Mouse (Mus musculus): ENCODE measurements around the gene Map1s. TPM values are rescaled to one million over a fixed set of nuclear protein-coding genes. Genes with fewer than 3 reads are reported as not detected.
A peak's percentile ranks its signal among the peaks of the same experiment; 100 is the strongest.

Map1s gene
- total RNA-seq, 2 experiments from 2014 or later = 10.6 to 11.2 TPM

DNA sequence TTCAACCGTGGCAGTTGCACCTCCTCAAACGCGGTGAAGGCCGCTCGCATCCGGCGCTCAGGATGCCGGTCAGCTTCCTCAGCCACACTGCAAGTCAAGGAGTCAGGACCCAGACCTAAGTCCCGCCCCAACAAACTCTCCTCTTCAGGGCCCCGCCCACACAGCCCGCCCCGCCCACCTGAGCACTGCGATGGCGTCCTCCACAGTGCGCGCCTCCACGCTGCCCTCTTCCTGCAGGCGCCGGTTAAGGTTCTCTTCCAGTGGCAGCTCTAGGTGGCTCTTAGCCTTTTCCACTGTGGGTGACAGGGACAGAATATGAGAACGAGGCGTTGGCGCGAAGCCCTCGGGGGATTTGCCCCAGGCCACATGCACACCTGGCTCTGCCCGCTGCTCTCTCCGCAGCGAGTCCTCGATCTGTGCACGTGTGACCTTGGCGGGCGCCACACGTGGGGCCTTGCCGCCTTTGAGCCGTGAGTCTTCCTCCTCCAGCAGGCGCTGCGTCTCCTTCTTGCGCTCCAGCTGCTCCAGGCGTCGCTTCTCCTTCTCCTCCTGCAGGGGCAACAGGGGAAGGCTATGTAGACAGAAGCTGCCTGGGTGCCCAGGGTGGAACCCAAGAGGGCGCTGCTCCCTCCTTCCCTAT is 37.1 kb upstream of the Map1s start:
- H3K4me3 ChIP-seq = no peak overlapping the region
- intact Hi-C loops (cut with DNase I) = loop anchor here (1.0 to 2.0 kb wide), 2 partner anchors 24 to 48 kb away; no protein-coding TSS in a partner anchor
- TF ChIP-seq CTCF (IDR thresholded peaks at IDR 0.05) = no peak
- DNase-seq = no peak
- H3K27ac ChIP-seq = no peak overlapping the region

DNA sequence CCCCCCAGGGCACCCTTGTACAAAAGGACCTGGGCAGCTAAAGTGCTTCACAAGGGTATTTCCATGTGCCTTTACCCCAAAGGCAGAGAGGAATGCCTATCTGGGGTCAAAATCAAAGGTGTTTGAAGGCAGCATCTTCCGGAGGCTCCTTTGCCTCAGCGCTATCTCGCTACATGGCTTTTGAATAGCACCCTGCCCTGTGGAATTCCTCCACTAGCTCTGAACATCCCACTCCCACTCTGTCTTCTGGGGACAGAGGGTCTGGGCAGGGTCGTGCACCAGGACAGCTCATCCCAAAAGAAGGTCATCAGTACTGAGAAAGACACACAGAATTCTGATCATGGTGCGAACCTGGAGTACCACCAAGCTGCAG is 36.5 kb upstream of the Map1s start:
- H3K4me3 ChIP-seq = no peak overlapping the region
- DNase-seq = no peak
- H3K27ac ChIP-seq = no peak overlapping the region
- no peak for TF ChIP-seq CTCF (IDR thresholded peaks at IDR 0.05)
- intact Hi-C loops (cut with DNase I) = loop anchor here (1.0 to 2.0 kb wide), 2 partner anchors 25 to 48 kb away; no protein-coding TSS in a partner anchor

DNA sequence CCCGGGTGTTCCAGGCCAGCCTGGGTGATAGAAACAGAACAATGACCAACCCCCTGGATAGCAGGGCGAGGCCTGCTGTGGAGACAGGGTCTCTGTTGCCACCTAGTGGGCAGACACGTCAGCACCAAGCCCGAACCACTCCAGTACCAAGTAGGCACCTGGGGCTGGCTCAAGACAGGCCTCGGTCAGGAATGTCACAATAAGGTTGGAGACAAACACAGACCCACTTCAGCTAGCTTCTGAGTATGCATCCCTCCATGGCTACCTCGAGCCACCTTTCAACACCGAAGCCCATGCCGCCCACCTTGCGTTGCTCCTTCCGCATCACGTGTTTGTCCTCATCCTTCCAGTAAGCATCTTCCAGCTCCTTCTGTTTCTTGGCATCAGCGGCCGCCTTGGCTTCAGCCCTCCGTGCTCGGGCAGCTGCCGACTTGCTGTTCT is 36.1 kb upstream of the Map1s start:
- intact Hi-C loops (cut with DNase I) = loop anchor here (1.0 to 2.0 kb wide), 2 partner anchors 25 to 49 kb away; no protein-coding TSS in a partner anchor
- Histone ChIP-seq H3K27ac (no peak overlapping the region), H3K4me3 (no peak overlapping the region)
- peak; percentile 82 for DNase-seq
- TF ChIP-seq CTCF (IDR thresholded peaks at IDR 0.05) = peak; percentile 95

DNA sequence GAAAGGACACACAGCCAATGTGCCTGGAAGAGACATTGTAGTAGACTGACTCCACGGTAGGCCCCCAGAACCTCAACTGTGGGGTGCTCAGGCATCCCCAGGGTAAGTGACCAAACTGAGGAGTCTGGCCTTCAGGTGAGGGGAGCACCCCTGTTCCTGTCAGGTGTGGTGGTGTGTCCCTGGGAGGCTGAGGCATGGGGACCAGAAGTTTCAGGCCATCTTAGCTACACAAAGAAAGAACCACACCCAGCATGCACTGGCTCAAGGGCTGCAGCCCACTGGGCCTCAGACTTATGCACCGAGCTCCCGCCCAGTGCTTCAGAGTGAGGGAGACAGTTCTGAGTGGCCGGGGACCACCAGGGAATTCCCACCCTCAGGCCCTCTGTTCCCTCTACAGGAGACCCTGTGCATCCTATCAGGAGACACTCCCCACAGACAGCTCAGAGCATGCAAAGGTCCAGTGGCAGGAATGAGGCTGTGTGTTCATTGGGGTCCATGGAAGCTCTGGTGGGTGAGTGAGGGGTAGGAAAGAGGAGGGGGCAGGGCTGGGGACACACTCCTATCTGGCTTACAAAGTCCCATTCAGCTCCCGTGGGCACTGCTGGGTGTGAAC is 34.4 kb upstream of the Map1s start:
- no peak for TF ChIP-seq CTCF (IDR thresholded peaks at IDR 0.05)
- no peak overlapping the region for H3K4me3 ChIP-seq
- intact Hi-C loops (cut with DNase I) = no loop called here
- no peak overlapping the region for H3K27ac ChIP-seq
- DNase-seq = no peak

DNA sequence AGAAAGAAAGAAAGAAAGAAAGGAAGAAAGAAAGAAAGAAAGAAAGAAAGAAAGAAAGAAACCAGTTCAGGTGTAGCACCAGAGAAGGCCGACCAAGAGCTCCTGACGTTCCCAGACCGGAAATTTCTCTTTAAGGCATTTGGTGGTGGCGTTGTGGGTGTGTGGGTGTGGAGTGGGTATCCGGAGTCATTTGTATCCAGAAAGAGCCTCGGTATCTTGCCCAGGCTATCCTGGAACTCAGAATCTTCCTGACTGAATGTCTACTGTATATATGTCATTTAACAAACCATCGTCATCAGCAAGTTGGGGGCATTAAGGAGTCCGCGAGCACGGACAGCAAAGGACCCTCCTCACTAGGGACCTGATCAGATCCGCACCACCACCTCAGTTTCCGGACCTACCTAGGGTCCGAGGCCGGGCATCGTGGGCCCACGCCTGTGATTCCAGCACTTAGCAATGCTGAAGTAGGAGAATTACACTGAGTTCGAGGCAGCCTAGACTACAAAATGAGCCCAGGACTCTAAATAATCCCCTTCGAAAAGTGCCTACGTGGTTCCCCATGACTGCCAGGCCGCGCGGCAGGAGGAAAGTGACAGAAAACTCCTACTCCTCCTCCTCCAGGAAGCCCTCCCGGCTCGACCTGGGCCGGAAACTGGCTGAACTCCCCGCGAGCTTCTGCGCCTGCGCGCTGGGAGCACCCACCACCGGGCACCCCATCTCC is 32.9 kb upstream of the Map1s start:
- intact Hi-C loops (cut with DNase I) = no loop called here
- Histone ChIP-seq H3K4me3 (peak overlapping the region; percentile 77), H3K27ac (peak overlapping the region; percentile 95)
- TF ChIP-seq CTCF (IDR thresholded peaks at IDR 0.05) = no peak
- no peak for DNase-seq

DNA sequence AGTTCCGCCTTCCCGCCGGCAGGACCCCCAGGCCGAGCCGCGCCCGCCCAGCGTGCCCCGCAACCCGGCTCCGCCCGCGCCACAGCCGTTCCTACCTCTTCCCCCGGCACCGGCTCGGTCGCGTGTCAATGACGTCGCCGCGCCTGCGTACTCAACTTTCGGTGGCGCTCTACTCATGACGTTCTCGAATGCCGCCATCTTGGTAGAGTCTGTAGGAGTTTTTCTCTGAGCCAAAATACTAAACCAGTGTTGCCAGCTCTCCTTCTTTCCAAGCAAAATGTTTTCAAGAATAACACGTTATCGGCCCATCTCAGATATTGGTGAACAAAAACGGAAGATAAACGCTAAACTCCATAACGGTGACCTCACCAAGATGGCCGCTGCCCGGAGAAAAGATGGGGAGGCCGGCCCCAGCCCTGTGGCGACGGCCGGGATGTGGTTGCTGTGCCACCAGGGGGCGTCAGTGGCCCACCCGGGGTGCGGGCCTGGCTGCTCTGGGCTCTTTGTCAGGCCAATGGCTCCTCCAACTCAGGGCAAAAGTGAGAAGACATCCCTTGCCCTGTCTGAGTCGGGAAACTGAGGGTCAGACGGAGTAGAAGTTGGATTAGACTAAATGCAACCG is 32.3 kb upstream of the Map1s start, which contains the start of gene Ccdc124:
TSS of gene Ccdc124 (minus strand) at position 572 of the 622 bp plus-strand sequence.
- peak within 1 kb of the TSS; percentile 77 for H3K4me3 ChIP-seq
- intact Hi-C loops (cut with DNase I) = no loop called here
- TF ChIP-seq CTCF (IDR thresholded peaks at IDR 0.05) = peak; percentile 99
- peak; percentile 97 for DNase-seq
- peak within 1 kb of the TSS; percentile 95 for H3K27ac ChIP-seq

DNA sequence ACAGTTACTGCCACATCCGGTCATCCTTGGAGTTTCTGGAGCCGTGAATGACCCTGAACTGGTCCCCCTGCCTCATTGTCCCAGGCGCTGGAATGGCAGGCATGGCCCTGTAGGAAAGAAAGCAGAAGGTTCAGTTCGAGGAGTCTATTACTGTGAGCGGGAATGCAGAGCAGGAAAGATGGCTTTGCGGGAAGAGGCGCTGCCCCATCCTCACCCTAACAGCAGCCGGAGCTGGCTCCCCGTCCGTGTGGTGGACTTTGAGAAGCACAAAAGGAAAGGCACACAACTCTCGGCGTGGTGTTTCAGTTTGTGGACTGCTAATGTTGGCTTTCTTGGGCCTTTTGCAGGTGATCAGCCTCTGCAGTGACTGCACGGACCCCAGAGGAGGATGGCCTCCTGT is 31.3 kb upstream of the Map1s start:
- TF ChIP-seq CTCF (IDR thresholded peaks at IDR 0.05) = no peak
- Histone ChIP-seq H3K4me3 (no peak overlapping the region), H3K27ac (no peak overlapping the region)
- no peak for DNase-seq
- intact Hi-C loops (cut with DNase I) = loop anchor here (2.0 kb wide), 1 partner anchor 18 kb away; the partner anchor contains the start of gene Slc5a5

DNA sequence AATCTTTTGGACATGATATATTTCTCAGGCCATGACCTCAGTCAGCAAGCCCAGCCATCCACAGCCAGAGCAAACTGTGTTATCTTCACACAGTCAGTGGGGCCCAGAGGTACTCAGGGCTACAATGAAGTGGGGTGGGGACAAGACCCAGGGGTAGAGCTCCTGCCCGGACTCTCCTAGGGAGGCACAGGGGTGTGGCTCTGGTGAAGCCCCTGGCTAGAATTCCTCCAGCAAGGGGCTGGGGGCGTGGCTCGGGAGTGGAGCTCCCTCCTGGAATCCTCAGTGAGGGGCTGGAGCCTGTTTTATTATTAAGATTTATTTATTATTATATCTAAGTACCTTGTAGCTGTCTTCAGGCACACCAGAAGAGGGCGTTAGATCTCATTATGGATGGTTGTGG is 29.4 kb upstream of the Map1s start:
- DNase-seq = no peak
- Histone ChIP-seq H3K27ac (no peak overlapping the region), H3K4me3 (no peak overlapping the region)
- no peak for TF ChIP-seq CTCF (IDR thresholded peaks at IDR 0.05)
- intact Hi-C loops (cut with DNase I) = no loop called here

DNA sequence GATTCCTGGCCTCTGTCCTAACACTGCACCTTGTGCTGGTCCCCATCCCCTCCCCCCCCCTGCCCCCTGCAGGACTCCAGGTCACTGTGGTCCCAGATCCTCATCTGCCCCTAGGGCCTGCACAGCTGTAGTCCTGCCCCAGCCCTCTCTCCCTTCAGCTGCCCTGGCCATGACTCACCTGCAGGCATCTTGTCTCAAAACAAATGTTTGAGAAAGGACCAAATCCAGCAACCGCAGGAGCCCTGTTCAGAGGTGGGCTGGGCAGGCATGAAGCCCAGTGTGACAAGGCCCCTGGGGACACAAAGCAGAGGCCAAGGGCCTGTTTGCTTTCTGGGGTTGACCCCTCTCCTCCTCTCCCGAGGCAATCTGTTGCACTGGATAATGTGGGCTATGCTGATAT is 27.6 kb upstream of the Map1s start:
- TF ChIP-seq CTCF (IDR thresholded peaks at IDR 0.05) = no peak
- no peak overlapping the region for H3K4me3 ChIP-seq
- H3K27ac ChIP-seq = no peak overlapping the region
- intact Hi-C loops (cut with DNase I) = no loop called here
- DNase-seq = no peak

DNA sequence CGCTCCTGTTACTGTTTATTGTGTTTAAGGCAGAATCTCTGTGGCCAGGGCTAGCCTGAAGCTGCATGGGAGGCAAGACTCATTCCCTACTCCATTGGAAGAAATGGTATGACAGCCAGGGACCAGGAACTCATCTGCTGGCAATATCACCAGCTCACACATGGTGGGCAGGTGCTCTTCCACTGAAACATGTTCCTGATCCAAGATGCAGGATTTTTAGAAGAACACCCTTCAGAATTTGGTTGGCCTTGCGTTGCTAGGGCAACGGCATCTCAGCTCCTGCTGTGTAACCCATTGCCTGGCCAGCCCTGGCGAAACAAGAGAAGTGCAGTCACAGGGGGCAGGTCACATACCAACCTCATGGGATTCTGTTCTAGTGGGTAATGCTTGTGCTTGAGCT is 26.2 kb upstream of the Map1s start:
- intact Hi-C loops (cut with DNase I) = no loop called here
- peak; percentile 14 for DNase-seq
- no peak overlapping the region for H3K27ac ChIP-seq
- no peak overlapping the region for H3K4me3 ChIP-seq
- TF ChIP-seq CTCF (IDR thresholded peaks at IDR 0.05) = no peak

DNA sequence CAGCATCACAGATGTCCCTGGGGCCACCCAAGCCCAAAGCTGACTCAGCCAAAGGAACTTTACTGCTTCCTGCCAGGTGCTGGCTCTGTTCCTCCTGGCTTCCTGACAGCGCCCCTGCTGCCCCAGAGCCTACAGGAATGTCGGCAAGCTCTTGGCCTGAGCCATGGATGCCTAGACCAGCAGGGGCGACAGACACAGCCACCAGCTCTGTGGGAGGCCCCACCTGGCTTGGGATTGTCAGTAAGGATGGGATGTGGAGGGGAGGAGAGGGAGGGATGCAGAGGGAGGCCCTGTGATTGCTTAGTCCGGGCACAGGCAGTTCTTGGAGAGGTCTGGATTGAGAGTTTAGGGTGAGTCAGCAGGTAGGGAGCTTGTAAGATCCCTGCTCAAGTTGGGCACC is 25.6 kb upstream of the Map1s start:
- DNase-seq = peak; percentile 67
- intact Hi-C loops (cut with DNase I) = no loop called here
- no peak for TF ChIP-seq CTCF (IDR thresholded peaks at IDR 0.05)
- Histone ChIP-seq H3K4me3 (peak overlapping the region; percentile 61), H3K27ac (peak overlapping the region; percentile 74)

DNA sequence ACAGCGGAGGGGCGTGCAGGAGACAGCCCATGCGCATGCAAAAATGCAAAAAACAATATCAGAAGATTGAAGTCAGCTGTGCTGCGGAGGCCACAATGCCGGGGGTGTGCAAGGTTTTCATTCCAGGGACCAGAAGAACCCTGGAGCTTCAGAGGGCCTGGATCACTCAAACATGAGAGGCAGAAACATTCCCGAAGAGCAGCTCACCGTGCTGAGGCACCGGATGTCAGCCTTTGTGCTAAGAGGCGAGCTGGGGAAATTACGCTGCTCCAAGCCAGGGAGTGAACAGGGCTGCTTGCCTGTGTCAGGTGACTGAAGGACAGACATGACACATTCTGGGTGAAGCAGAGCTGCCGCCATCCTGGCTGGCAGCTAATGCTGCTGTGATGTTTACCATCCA is 25.2 kb upstream of the Map1s start:
- Histone ChIP-seq H3K4me3 (peak overlapping the region; percentile 61), H3K27ac (peak overlapping the region; percentile 74)
- no peak for TF ChIP-seq CTCF (IDR thresholded peaks at IDR 0.05)
- intact Hi-C loops (cut with DNase I) = no loop called here
- DNase-seq = no peak

DNA sequence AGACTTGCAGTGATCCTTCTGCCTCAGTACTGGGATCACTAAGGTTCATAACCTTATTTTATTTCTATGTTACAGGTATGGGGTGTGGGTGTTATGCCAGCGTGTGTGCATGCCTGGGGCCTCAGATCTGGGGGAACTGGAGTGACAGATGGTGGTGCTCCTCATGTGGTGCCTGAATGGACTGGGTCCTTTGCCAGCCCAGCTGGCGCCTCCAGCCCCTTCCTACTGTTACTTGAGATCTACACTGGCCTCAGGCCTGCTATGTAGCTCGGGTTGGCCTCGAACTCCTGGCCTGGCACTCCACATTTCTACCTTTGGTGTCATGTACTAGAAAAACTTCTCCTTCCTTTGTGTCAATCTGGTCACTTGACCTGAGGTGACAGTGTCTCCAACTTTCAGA is 21.5 kb upstream of the Map1s start:
- H3K27ac ChIP-seq = no peak overlapping the region
- TF ChIP-seq CTCF (IDR thresholded peaks at IDR 0.05) = no peak
- peak; percentile 10 for DNase-seq
- intact Hi-C loops (cut with DNase I) = no loop called here
- no peak overlapping the region for H3K4me3 ChIP-seq
